Mouse (Mus musculus): ENCODE measurements around the gene Bcap31. TPM values are rescaled to one million over a fixed set of nuclear protein-coding genes. Genes with fewer than 3 reads are reported as not detected.
"Not testable (repeated sequence)": the region's sequence is repeated elsewhere in the genome, so short reads cannot be mapped to it uniquely, and the experiment has no call there.

Gene Bcap31
- 10 to 100 TPM; 75.8 to 79.1 TPM for total RNA-seq (2021)
- long read RNA-seq, transcript Bcap31-201 (8 exons, 1,219 nt): major isoform, 49 of 51 reads
- long read RNA-seq, partial matches to known transcripts: 1 of 51 reads
- long read RNA-seq, other reads (novel, unspliced or antisense): 1 of 51 reads

DNA sequence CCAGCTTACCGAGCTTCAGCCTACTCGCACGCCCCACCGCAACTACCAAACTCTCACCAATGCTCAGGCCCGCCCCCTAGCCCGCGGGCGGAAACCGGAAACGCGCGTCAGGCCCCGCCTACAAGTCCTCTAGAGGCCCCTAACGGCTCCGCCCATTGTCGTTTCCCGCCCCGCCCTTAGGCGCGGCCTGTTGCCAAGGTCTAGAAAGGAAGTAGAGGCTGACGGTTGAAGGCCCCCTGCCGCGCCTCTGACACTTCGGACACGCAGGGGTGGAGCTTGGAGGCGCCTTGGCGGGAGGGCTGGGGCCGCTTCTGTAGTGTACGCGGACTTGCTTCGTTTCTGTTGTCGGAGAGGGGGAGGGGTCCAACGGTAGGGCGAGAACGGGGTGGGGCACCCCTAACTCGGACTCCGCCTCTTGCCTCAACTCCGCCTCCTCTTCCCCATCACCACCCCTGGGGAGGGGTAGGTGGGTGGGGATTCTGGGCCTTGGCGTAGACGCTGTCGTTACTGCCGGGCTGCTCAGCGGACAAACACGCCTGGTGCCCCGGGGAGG, at the start of gene Bcap31, which contains the start of gene Abcd1:
Gene Bcap31, minus strand, starts transcription at position 67 of the 553 bp plus-strand sequence.
Gene Abcd1, plus strand, starts transcription at position 489 of the 553 bp plus-strand sequence.
- DNase-seq (ENCODE audit: low spot score in 2 of 2): peak; percentile 86 to 90

DNA sequence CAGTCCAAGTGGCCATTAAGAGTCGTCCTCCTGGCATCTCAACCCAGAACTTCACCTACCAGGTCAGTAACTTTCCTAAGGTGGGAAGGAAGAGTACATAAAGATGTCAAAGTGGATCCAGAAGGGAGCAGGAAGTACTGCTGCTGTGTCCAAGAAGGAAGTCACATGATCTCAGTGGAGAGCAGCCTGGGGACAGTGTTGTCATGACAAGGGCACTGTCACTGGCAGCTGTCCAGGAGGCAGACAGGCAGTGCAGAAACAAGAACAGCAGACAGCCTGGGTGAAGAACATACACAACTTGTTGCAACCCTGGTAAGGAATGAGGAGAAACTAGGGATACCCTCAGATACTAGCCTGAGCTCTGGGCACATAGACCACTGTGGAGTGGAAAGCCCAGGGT, 49.3 kb upstream of the Bcap31 start:
- no peak for DNase-seq (ENCODE audit: low spot score in 2 of 2)

DNA sequence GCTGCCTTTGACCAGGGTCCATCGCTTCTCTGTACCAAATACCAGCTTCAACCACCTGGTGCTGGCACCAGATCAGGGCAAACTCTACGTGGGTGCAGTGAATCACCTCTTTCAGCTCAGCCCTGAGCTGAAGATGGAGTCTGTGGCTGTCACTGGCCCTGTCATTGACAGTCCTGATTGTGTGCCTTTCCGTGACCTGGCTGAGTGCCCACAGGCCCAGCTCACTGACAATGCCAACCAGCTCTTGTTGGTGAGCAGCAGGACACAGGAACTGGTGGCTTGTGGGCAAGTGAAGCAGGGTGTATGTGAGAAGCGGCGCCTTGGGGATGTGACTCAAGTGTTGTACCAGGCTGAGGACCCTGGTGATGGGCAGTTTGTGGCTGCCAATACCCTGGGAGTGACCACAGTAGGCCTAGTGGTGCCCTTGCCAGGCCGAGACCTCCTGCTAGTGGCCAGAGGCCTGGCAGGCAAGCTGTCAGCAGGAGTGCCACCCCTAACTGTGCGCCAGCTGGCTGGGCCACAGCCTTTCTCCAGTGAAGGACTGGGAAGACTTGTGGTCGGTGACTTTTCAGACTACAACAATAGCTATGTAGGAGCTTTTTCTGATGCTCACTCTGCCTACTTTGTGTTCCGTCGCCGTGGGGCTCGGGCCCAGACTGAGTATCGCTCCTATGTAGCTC, 42.8 kb upstream of the Bcap31 start:
- DNase-seq (ENCODE audit: low spot score in 2 of 2): peak in 1 of 2 experiments; percentile 39

DNA sequence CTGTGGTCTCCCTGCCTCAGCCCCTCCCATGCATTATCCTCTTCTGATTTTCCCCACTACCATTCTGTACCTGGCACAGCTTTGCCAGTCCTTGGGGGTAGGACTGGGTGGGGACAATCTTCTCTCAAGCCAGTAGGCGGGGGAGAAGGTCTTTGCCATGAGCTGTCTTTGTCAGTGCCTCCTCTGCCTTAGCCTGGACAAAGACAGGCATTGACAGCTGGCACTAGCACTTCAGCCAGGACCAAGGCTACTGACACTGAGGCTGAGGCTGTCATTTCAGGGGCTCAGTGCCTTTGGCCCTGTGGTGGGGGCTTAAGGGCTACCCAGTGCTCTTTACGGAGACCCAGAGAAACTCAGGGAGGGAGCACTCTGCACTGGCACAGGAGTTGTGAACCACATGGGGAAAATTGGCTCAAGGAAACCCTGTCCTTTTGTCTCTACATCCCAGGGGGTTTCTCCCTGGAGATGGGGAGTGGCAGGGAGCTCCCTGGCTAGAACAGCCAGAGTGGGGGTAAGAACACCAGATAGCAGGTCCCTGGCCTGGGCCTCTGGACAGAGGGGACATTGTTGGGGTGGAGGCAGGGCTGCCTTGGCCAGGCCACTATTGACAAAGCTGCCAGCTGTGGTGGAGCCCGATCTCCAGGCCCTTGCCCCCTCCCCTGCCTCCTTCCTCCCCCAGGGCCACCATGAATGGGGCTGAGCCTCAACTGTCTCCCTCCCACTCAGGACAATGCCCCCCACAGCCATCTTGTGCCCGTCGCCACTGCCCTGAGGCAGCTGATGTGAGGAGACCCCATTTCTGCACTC, 40.6 kb upstream of the Bcap31 start, which contains the start of gene Plxnb3:
Gene Plxnb3, plus strand, starts transcription at position 757 of the 807 bp plus-strand sequence.
- DNase-seq (ENCODE audit: low spot score in 2 of 2): peak in 1 of 2 experiments; percentile 30

DNA sequence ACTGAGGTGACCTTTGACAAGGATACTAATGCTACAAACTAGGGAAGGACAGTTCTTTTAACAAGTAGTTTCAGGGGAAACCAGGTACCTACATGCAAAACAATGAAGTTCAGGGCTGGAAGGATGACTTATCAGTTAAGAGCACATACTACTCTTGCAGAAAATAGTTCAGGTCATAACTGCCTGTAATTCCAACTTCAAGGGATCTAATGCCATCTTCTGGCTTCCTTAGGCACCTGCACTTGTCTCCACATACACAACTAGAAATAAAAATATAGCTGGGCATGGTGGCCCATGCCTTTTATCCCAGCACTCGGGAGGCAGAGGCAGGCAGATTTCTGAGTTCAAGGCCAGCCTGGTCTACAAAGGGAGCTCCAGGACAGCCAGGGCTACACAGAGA, 33.0 kb upstream of the Bcap31 start:
- DNase-seq (ENCODE audit: low spot score in 2 of 2): no peak

DNA sequence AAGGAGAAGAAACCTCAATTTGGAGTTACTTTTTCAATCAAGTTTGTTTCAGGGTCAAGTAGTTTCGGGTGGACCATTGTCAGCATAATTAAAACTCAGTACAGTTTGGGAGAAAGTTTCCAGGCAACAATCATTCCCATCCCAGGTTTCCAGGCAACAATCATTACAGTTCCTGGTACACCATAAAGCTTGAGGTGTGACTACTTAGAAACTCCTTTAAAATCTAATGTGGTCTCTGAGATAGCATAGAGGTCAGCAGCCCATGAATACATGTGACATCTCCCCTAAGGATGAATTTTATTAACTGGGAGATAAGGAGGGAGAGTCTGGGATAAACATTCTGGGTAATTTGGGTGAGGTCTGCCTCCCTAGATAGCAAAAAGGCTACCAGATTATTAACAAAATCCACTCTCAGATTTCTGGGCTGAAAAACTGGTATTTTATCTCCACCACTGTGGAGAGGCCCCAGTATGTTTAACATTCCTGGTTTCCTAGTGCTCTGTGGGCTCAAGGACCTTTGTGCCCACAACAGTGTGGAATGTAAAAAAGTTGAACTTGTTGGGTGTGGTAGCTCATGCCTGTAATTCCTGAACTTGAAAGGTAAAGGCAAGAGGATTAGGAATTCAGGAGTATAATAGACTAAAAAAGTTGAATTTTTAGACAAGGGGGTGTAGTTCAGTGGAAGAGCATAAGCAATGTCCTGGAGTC, 29.0 kb upstream of the Bcap31 start:
- DNase-seq (ENCODE audit: low spot score in 2 of 2): no peak

DNA sequence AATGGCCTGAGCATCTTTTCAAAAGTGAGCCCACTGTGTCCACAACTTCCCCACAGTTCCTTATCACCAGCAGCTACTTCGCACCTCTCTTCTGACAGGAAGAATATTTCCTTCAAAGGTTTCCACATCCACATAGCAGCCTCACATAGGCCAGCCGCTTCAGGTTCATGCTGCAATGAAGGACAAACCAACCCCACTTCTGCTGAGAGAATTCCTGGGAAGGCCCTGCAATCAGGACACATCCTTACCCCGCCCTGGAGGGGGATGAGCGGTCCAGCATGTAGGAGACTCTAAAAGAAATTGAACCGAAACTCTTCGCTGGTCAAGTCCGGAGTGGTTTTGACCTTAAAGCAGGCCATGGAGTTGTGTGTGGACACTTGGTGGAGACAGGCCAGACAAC, 23.9 kb upstream of the Bcap31 start:
- DNase-seq (ENCODE audit: low spot score in 2 of 2): not testable (repeated sequence)

DNA sequence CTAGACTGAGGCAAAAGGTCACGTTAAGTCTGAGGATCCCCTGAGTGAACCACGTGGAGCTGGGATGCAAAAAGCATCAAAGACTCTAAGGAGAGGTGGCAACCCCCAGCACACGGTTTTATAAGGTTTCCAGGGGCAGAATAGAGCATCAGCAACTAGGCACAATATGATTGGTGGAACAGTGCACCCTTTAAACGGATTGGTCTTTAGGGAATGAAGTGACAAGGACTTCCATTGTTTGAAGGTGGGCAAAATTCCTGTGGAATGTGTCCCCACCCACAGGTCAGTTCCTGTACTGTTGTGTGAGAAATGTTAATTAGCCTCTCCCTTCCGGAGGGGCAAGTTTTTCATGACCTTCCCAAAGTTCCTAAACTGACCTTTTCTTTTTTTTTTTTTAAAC, 23.2 kb upstream of the Bcap31 start:
- DNase-seq (ENCODE audit: low spot score in 2 of 2): no peak

DNA sequence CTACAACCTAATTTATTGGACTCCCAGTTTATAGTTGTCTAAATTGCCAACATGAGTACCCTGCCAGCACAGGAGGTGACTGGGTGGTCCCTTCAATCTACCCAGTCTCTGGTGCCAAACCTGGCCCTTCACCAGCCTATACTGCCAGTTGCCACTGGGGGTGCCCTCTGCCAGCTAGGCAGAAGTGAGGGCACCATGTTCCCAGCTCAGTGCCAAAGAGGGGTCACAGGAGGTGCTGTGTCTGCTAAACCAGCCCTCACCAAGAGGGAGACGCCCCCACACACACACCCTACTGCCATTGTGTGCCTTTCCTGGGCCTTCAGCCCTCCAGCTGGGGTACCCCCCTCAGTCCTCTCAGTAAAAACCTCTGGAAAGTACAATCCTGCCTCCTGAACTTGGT, 22.2 kb upstream of the Bcap31 start:
- DNase-seq (ENCODE audit: low spot score in 2 of 2): no peak

DNA sequence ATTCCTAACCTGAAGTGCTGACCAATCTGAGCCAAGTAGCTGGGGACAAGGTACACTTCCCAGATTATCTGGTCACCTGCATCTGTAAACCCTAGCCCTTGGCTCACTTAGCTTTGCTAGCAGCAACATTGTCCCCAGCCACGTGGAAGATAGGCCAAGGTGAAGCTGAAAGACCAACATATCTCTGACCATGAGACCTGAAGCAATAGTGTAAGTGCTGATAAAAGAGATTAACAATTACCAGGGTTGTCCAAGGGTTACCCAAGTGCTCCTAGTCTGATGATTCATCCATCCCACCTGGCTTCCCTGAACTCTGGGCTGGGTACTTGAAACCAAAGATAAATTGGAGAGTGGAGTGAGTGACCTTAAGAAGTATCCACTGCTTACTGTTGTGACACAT, 14.9 kb upstream of the Bcap31 start:
- no peak for DNase-seq (ENCODE audit: low spot score in 2 of 2)

DNA sequence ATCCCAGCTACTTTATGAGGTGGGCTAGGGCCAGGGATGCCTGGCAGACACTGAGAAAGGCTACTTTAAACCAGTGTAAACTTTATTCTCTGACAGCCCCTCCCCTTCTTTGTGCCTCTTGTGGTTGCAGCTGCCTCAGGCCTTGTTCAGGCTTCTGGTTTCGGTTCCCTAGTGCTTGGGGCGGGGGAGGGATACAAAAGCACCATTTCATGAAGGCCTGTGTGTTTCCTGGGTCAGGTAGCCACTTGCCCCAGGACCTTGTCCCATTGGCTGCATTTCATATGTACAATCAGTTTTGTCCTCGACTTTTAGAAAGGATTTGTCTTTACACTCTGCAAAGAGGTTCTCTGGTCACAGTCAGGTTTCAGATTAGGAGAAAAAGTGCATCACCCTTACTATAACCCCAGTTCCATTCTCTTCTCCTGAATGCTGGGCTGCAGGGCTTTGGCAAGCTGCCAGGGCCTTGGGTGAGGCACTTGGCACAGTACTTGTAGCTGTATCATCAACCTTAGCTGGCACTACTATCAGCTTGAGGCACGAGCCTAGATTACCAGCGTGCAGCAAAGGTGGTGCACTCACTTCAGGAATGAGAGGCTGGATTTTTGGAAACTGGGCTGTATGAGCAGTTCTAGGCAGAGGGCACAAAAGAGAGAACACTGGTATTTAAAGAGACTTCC, 2.8 kb upstream of the Bcap31 start:
- peak in 1 of 2 experiments; percentile 4 for DNase-seq (ENCODE audit: low spot score in 2 of 2)

DNA sequence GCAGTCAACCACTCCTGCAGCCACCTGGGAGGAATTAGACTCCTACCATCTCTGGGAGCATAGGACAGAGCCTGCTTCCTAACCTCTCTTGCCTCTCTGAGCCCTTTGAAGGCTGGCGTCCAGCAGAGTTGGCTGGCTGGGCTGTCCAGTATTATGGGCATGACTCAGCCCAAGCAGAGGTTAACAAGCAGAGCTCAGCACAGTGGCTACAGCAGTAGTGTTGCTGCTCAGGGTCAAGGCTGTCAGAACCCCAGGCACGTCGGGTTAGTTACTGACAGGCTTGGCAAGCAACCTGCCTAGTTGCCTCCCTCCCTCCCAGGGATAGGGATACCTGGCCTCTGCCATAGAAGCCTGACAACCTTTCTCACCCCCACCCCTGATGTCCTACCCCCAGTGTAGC, 2.3 kb upstream of the Bcap31 start:
- no peak for DNase-seq (ENCODE audit: low spot score in 2 of 2)

DNA sequence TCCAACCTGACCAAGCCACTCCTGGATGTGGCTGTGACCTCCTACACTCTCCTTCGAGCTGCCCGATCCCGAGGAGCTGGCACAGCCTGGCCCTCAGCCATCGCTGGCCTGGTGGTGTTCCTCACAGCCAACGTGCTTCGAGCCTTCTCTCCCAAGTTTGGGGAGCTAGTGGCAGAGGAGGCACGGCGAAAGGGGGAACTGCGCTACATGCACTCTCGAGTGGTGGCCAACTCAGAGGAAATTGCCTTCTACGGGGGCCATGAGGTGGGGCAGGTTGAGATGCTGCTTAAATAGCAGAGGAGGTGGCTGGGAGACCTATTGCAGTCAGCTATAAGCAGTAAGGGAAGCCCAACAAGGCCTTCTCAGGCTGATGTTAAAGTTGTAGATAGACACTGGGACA, 1.7 kb upstream of the Bcap31 start:
- peak in 1 of 2 experiments; percentile 1 for DNase-seq (ENCODE audit: low spot score in 2 of 2)

DNA sequence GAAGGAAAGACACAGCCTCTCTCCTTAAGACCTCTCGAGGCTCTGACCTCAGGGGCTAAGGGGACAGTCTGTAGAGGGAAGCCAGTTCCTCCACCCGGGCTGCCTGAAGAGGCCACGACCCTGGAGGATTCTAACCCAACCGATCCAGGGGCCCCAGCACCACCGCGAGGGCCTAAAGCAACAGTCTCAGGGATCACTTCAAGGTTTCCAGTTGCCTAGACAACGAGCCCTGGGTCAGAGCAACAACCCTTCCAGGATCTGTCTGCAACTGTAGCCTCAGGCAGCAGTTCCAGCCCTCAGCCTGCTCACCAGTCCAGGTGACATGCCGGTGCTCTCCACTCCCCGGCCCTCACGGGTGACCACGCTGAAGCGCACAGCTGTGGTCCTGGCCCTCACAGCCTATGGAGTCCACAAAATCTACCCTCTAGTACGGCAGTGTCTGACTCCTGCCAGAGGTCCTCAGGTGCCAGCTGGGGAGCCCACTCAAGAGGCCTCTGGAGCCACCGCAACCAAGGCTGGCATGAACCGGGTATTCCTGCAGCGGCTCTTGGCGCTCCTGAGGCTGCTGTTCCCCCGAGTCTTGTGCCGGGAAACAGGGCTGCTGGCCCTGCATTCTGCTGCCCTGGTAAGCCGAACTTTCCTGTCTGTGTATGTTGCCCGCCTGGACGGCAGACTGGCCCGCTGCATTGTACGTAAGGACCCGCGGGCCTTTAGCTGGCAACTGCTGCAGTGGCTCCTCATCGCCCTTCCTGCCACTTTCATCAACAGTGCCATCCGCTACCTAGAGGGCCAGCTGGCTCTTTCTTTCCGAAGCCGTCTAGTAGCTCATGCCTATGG, 952 bp upstream of the Bcap31 start:
- peak in 1 of 2 experiments; percentile 1 for DNase-seq (ENCODE audit: low spot score in 2 of 2)

DNA sequence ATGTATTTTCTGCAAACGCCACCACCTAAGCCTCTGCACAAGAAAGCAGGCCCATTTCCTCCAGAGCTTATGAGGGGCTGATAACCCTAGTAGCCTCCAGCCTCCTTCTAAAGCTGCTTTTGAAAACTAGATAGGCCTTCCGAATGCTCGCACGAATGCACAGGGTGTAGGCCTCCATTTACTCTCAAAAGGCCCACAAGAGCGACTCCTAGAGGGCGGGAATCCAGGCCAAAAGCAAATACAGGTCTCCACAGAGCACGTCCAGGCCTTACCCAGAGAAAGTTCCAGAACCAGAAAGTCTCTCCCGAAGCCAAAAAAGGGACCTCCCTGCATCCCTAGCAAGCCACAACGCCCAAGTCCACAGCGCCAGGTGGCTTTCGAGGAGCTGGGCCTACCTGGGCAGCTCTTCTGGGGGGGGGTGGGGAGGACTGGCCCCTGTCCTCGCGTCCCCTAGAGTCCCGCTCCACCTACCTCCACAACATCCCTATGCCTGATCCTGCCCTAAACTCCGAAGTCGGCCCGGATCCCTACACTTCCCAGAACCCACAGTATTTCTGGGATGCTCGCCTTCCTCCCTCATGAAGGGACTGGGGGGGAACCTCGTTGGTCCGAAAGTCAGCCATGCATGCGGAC, 383 bp downstream of the Bcap31 start:
- DNase-seq (ENCODE audit: low spot score in 2 of 2): peak in 1 of 2 experiments; percentile 19

DNA sequence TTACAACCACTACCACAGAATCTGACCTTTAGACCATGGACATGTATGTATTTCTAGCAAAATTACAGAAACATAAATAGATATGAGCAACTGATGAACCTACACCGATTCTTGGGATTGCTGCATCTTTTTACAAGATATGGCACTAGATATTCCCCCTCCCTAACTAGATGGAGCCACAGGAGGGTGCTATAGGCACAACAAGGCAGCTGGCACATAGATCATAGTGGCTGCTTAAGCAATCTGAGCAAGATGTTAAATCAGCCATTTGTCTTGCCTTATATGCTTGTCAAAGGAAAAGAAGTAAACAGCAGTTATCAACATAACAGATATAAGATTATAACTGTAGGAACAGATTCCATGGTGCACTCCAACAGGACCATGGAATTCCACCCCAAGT, 15.5 kb downstream of the Bcap31 start:
- no peak for DNase-seq (ENCODE audit: low spot score in 2 of 2)

DNA sequence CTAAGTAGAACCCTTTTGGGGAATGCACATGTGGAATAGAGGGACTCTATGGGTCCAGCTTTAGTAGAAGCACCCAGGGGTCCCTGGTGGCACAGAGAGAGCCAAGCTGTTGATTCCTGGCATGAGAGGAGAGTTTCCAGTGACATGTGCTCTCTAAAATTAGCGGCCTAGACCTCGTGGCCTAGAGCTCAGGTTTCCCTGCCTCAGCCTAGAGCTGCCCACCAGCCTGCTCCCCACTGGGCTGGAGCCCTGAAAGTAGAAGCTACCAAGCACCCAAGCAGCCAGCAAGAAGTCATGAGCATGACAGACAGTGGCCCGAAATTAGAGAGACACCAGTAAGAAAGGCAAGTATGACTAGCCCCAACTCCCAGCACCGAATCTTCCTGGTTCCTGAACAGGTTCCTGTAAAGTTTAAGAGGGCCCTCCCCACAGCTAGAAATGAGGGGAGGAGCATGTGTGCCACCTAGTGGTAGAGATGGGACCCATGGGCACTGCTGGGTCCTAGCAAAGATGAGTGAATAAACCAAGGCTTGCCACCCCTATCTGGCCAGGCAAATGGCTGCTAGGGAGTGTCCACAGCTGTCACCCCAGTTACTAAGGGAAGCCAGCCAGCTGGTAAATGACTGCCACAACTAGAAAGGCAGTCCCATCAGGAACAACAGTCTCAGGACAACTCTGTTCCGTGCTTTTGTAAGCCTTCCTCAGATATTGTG, 24.9 kb downstream of the Bcap31 start:
- peak in 1 of 2 experiments; percentile 53 for DNase-seq (ENCODE audit: low spot score in 2 of 2)

DNA sequence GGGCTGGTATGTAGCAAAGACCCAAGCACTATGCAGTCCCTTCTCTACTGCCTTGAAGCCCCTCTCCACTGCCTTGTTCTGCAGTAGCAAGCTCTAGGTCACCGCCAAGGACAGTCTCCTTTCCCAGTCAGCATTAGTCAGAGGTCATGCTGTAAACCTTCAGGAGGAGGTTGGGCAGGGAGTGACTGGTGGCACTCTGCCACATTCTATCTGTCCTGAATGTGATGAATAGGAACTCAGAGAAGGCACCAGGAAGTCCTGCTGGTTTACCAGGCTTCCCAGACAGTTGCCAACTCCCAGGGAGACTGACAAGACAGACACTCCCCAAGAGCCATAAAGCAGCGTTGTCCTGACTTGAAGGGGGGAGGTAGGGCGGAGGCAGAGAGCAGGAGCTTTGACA, 30.3 kb downstream of the Bcap31 start:
- DNase-seq (ENCODE audit: low spot score in 2 of 2): no peak

DNA sequence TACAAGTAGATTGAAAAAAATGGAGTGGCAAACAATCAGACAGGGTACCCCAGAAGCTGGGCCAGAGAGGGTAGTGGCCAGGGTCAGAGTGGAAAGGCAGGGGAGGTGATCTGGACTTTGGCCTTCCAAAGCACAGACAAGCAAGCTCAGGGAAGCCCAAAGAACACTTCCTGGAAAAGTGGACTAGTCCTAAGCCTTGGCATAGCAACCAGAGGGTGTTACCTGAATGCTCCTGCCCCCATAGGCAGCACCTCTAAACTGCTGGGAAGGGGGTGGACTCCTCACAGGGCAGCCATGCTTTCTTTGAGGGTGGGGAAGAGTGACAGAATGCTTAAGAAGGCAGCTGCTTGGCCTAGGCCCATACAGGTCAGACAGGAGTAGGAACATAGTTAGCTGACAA, 31.0 kb downstream of the Bcap31 start:
- no peak for DNase-seq (ENCODE audit: low spot score in 2 of 2)
